7 mouse cellular contexts compared by ENCODE assay signal in genomic region chr3:87151294-87151826, GRCm38 (mm10). TPM values are rescaled to one million over a fixed set of nuclear protein-coding genes. Genes with fewer than 3 reads are reported as not detected.
DNase-seq lines count a peak whose midpoint lies in the region; ATAC-seq and TF ChIP-seq lines count a peak whose summit lies in the region.

No protein-coding gene starts in this region.

- no peaks in the 10 kb centered on the region for H3K27me3 ChIP-seq in spleen, adult 2 months (ENCODE audit: control insufficient read depth, insufficient read depth, low read length)
- H3K27me3 ChIP-seq in forebrain, postnatal 0 days (ENCODE audit: insufficient read depth, low read length): no peaks in the 10 kb centered on the region
- no peaks in the 10 kb centered on the region for H3K27me3 ChIP-seq in limb, embryonic 15.5 days

- peak overlapping the region; percentile 57 for H3K27ac ChIP-seq in spleen, adult 2 months (ENCODE audit: insufficient read depth, low read length)
- peak overlapping the region; percentile 60; the same call in 1 of the 2 replicates for H3K27ac ChIP-seq in forebrain, postnatal 0 days (ENCODE audit: low read depth, low read length)
- H3K27ac ChIP-seq in limb, embryonic 15.5 days: peak overlapping the region; percentile 98

- H3K4me3 ChIP-seq in spleen, adult 2 months (ENCODE audit: extremely low read depth, insufficient read depth, insufficient read length): no peak overlapping the region
- H3K4me3 ChIP-seq in forebrain, postnatal 0 days (ENCODE audit: low read depth, low read length): no peak overlapping the region
- no peak overlapping the region for H3K4me3 ChIP-seq in limb, embryonic 15.5 days

- 0 out of 2 replicates have a peak overlapping the region, but pooled peaks have one; percentile 22 for H3K9ac ChIP-seq in forebrain, postnatal 0 days
- no peak overlapping the region for H3K9ac ChIP-seq in limb, embryonic 15.5 days

- no peak for DNase-seq in spleen, adult 2 months (ENCODE audit: low read depth in 1 of 2, low spot score in 2 of 2)
- DNase-seq in spleen, postnatal 14 days (ENCODE audit: low spot score in 2 of 2): no peak
- DNase-seq in forebrain, postnatal 0 days: no peak
- no peak for DNase-seq in cerebellum, postnatal 10 days
- DNase-seq in frontal cortex, postnatal 25 days (ENCODE audit: low spot score in 2 of 2): no peak
- DNase-seq in cerebellum, adult 18-20 months: no peak

- H3K4me1 ChIP-seq in spleen, adult 2 months (ENCODE audit: control insufficient read depth, insufficient read depth, insufficient read length): no peaks in the 10 kb centered on the region; the same call in 1 of the 2 replicates
- peaks cover 35% of the 10 kb centered on the region for H3K4me1 ChIP-seq in forebrain, postnatal 0 days (ENCODE audit: insufficient read depth)
- peaks cover 72% of the 10 kb centered on the region for H3K4me1 ChIP-seq in limb, embryonic 15.5 days

- no peak for ATAC-seq in forebrain, postnatal 0 days
- ATAC-seq in limb, embryonic 15.5 days (ENCODE audit: insufficient number of reproducible peaks, low FRiP score, low TSS enrichment, low read depth): no peak

- TF ChIP-seq POLR2A in spleen, adult 2 months (IDR thresholded peaks at IDR 0.05; ENCODE audit: low read depth, low read length): no peak

- H3K4me2 ChIP-seq in forebrain, postnatal 0 days (ENCODE audit: low read depth): peak overlapping the region; percentile 16; the same call in 1 of the 2 replicates
- peak overlapping the region; percentile 29; the same call in 1 of the 2 replicates for H3K4me2 ChIP-seq in limb, embryonic 15.5 days

- no peak for TF ChIP-seq CTCF in spleen, adult 2 months (IDR thresholded peaks at IDR 0.05; ENCODE audit: extremely low read depth, insufficient read depth, insufficient read length, insufficient replicate concordance)
- TF ChIP-seq CTCF in forebrain, postnatal 0 days (IDR thresholded peaks at IDR 0.05; ENCODE audit: low read depth): no peak

- 59% methylated on average over 2 of the region's 2 CpGs for WGBS in spleen, adult 2 months
- 48% methylated on average over 2 of the region's 2 CpGs for WGBS in forebrain, postnatal 0 days
- WGBS in limb, embryonic 15.5 days: 30% methylated on average over 2 of the region's 2 CpGs

- H3K36me3 ChIP-seq in spleen, adult 2 months (ENCODE audit: control insufficient read depth, insufficient read depth, low read length): no peaks in the 10 kb centered on the region
- H3K36me3 ChIP-seq in forebrain, postnatal 0 days (ENCODE audit: insufficient read depth): no peaks in the 10 kb centered on the region
- no peaks in the 10 kb centered on the region for H3K36me3 ChIP-seq in limb, embryonic 15.5 days

- no peaks in the 10 kb centered on the region for H3K9me3 ChIP-seq in forebrain, postnatal 0 days (ENCODE audit: low read length)
- H3K9me3 ChIP-seq in limb, embryonic 15.5 days: no peaks in the 10 kb centered on the region

RNA-seq across cellular contexts. Expression of gene Kirrel, which starts 23.2 kb away (rescaled TPM):
- polyA plus RNA-seq in spleen, adult 2 months (2012; rRNA removed): 6.0 and 6.5 TPM in 2 replicates
- total RNA-seq in forebrain, postnatal 0 days (2014; rRNA removed): 4.7 and 6.9 TPM in 2 replicates
- polyA plus RNA-seq in forebrain, postnatal 0 days (2015; fragmentation: Nextera tagmentation; extraction: Ambion mirVana): 1.1 and 2.2 TPM in 2 replicates
- polyA plus RNA-seq in limb, embryonic 15.5 days (2015; fragmentation: Nextera tagmentation; extraction: Ambion mirVana): 17.9 and 19.5 TPM in 2 replicates
